Mouse (Mus musculus) urinary bladder, postnatal 14 days (tissue): ENCODE results near the gene Igfals.

Experiments used
- DNase-seq: peaks from one replicate; pipeline ENCODE4 v3.0.0; 2021; ENCODE audit warnings: low spot score

Gene Igfals

DNA sequence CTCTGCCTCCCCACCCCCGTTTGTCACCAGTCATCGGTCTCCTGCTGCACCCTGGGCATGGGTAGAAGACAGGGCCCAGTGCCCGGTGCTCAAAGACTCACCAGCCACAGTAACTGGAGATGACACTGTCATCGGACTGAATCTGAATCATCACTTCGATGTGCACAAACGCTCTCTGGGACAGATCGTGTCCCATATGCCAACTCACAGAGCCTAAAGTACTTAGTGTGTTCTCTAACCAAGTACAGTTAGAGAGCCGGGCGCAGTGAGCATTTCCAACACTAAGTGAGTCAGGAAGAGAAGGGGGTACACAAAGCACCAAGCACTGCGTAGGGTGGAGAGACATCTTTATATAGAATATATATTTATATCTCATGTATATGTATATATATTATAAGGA is 2.1 kb downstream of the Igfals start:
- DNase-seq, result no peak

DNA sequence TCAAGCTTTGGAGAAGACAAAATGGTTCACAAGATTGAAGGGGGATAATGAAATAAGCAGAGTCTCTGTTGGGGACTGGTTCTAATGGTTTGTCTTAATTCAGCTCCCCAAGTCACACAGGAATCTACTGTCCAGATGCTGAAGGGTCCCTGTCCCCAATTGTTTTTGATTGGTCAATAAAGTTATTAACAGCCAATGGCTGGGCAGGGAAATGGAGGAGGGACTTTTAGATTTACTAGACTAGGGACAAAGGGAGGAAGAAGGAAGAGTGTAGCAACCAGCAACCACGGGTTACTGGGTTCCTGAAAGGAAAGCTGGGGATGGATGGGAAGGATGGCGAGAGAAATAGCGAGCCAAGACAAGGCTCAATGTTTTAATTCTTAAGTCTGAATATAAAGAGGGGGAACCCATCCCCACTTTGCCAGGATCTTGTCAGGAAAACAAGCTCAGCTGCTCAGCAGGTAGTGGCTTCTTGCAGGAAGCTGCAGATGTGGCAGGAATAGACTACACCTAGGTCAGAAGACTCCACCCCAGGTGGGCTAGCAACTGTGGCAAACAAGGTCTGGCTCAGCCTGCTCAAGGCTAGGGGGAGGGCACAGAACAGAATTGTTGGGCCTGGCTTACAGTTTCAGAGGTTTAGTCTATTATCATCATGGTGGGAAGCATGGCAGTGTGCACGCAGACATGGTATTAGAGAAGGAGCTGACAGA is 8.1 kb downstream of the Igfals start:
- DNase-seq, result no peak

DNA sequence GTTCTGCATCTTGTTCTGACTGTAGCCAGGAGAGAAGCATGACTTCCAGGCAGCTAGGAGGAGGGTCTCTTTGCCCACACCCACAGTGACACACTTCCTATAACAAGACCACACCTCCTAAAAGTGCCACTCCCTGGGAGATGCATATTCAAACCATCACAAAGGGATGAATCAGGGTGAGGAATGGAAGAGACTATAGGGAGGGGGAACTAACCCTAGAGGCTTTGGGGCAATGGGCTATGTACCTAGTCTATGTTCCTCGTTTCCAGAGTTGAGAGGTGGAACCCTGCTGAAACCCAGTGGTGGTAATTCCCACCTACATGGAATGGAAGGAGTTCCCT is 8.6 kb downstream of the Igfals start:
- no peak for DNase-seq

DNA sequence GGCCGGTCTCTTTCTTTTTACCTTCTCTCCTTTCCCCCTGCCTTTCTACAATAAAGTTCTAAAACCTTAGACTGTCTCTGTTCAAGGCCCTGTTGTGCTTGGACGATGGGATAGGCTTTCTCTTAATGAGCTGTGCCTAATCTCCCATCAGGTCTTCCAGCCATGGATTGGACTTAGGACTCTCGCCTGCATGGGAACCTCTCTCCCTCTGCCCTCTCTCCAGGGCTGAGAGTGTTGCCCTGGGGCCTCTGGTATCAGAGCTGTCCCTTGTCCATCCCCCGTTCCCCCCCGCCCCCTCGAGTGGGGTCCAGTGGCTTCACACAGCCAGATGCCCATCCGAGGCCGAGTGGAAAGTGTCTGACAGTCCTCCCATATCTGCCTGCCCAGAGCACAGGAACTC is 9.2 kb downstream of the Igfals start:
- no peak for DNase-seq

DNA sequence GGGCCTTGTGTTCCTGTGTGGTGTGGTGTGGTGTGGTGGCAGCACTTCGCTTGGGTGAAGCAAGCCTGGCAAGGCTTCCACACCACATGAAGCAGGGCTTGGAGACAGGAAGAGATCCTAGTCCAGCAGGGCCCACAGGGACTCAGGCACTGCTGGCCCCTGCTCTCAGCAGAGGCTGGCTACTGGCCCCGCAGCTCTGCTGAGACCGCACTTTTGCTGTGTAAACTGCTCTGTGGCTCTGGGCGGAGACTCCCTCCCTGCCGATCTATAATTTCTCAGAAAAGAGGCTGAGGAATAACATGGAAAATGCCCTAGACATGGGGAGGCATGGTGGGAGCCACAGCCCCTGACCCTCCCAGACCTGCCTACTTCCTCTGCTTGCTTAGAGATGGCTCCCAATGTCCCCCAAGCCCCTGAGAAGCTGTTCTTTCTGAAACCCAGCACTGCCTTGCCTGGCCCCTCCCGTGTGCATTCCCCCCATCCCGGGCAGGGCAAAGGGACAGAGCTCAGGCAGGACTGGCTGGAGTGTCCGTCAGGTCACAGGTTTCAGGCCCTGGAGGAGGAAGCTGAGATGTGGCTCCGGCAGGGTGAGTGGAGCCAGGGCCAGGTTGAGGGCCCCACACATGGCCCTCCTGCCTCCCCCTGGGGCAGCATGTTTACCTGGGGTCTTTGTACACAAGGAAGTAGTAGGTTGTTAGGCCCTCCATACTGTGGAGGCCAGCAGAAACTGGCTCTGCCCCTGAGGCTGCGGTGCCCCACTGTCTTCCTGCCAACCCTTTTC is 11.7 kb downstream of the Igfals start:
- no peak for DNase-seq

DNA sequence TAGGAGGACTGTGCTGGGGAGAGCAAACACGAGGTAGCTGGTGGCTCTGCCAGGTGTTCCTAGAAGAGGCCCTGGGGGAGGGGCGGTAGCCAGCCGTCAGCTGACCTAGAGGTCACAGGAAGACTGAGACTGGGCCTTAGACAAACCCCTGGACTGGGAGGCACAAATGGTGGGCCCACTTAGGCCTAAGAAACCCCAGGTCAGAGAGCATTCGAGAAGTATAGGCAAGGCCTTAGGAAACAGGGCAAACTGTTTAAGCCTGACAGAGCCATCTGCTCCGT is 12.3 kb downstream of the Igfals start:
- DNase-seq, result no peak

DNA sequence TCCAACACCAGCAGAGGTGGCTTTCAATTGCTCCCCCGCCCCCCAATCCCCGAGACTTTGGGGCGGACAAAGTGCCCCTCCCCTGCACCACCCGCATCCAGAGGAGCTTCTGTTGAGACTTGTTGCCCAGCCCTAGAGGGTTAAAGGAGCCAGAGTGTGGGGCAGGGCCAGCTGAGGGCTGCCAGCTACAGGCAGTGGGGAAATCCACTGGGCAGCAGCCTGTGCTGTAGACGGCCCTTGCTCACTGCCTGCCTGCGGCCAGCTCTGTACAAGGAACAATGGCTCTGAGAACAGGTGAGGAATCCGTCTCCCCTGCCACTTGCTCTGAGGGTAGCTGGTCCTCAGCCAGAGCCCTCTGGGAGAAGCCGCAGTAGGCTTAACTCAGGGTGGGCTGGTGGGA is 12.7 kb downstream of the Igfals start:
- no peak for DNase-seq

DNA sequence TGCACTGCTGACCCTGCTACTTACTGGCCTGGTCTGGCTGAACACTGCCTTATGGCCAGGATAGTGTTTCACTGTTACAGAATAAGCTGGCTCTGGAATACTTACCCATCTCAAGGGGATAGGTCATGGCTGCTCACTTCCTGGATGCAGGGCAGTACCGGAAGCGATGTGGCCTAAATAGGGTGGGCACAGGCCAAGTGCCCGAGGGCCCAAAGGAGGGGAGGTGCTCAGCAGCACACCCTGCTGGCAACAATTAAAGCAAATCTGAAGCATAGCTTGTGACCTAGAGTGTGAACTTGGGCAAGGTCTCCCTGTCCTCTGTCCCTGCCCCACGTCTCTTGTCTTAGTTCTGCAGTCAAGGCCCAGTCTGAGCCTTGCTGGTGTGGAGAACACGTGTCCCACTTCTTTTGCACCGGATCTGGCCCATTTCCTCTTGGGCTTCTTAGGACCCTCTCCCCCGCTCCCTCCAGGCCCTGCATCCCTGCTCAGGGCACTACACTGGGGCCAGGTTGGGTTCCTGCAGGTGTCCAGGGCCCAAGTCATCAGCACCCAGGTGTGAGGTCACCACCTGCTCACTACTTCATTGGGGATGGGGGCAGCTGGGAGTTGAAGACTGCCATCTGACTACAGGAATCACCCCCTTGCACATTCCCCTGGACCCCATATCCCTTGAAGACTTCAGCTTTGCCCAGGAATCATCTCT is 16.1 kb downstream of the Igfals start:
- no peak for DNase-seq

DNA sequence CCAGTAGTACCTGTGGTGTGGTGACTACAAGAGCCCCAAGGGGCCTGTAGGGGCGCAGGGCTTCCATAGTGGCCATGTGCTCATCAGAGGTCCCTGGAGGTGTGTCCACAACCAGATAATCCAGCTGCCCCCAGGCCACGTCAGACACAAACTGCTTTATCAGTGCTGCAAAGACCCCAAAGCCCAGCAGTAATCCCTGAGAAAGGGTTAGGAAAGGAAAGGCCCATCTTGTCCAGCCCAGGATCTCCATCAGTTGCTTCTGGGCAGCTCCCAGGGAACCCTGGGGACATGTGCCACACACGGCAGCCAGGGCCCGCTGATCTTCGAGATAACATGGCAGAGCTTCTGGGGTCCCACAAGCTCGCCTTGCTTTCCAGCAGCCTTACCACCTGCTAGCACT is 18.6 kb downstream of the Igfals start:
- DNase-seq, result no peak

DNA sequence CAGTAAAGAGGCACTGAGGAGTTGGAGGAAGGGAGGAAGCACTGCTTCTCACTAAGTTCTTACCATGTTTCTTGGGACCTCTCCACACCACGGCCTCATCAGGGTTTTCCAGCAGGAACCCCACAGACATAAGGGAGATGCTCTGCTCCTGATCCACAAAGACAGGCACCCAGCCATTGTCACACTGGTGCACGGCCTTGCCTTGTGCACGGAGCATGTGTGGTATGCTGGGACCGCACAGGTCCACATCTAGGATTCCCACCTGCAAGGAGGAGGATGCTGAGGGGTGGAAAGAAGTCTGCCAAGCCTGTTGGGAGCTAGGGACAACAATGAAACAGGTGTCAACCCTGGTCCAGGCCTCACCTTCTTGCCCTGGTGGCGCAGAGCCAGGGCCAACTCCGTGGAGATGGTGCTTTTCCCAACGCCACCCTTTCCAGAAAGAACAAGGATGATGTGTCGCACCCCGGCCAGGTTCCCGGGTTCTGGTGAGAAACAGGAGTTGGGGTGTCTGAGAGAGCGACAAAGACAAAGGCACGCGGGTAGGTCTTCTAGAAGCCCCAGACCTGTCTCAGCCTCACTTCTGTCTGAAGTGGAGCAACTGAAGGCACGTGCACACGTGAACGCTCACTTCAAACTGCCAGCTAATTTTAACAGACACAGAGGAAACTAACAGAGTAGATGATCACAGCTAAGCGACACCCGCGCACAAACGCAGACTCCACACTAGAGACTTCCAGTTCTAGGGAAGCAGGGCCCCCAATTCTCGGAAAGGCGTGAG is 19.7 kb downstream of the Igfals start:
- DNase-seq, result no peak

DNA sequence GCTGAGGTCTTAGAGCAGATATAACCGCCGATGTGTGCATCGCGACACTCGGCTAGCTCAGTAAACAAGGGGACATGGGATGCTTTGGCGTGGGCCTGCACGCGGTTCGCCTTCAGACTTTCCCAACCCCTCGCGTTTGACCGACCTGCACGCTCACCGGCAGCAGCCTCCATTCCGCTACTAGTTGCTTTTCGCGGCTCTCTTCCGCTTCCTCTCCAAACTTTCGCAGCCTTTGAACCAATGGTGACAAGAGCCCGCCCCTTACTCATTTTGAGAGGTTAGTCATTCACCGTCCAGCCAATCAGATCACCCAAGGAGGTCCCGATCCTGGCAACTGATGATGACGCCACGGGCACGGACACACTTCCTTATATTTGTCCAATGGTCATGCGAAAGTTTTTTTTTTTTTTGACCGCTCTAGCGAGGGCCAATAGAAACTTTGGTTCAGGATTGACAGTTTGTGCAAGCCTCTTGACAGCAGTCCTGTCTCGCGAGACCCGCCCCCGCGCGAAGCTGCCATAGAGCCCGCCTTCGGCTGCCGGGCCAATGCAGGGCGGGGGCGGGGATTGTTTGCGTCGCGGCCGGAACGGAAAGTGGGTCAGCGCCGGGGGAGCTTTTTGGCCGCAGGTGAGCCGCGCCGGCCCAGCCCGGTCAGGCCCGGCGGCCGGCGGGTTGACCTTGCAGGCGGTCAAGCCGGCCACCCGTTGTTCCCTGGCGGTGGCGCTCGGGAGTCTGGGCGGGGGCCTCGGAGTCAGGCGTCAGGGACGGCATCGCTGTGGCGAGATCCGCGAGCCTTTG is 20.5 kb downstream of the Igfals start, which contains the start of the genes Nubp2 and Spsb3:
Gene Nubp2, minus strand, starts transcription at position 216 of the 798 bp plus-strand sequence.
Gene Spsb3, plus strand, starts transcription at position 510 of the 798 bp plus-strand sequence.
- peak; percentile 99 for DNase-seq

DNA sequence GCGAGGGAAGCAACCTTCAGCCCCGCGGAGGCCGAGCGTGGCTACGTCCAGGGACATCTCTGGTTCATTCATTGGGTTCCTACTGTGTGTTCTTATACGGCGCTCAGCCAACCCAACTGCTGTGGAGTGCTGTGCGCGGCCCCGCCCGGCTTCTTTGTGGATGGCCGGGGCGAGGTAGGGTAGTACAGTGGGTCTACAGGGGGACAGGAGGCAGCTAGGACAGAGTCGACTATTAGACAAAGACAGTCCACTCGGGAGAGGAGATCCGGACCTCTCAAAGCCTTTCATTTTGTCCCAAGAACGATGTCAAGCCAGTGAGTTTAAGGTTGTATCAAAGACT is 21.1 kb downstream of the Igfals start:
- no peak for DNase-seq

DNA sequence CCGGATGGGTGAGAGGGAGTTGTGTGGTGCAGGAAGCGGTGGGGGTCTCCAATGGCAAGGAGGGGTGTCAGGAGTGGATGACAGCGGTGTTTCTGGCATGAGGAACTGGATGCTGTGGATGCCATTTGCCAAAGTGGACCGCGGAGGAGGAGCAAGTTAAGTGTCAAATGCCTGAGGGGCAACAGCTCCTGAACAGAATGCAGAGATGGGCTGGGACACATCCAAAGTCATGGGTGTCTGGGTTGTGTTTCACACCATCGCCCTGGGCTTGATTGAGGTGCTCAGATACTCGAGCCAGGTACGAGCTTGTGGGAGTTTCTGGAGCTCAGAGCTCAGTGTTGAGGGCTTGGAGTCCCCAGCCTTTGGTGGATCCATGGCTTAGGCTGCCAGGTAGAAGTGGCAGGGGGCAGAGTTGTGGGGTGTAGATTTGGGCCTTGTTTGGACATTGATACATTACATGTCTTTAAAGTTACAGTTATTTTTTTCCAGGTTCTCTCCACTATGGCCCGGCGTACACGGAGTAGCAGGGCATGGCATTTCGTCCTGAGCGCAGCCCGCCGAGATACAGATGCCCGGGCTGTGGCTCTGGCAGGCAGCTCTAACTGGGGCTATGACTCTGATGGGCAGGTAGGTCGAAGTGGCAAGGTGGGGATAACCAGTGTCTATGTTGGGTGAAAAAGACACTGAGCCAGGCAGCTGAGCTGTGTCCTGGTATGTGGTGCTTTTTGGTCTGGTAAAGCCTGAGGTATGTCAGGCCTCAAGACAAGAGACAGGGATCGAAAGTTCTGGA is 21.7 kb downstream of the Igfals start:
- DNase-seq, result no peak

DNA sequence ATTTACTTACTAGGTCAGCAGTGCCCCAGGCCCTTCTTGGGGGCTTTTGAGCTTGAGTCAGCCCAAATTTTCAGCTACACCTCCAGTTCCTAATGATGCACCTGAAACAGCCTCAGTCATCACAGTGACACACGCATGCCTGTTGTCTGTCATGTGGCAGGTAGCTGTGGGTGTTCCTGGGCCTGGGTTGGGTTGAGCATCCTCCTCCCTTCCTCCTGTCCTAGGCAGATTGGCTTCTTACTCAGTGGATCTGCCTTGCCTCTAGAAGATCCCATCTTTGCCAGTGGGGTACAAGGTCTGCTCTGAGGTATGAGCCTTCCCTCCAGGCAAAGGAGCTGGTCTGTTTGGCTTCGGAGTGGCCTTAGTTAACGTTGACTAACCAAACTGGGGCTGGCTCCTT is 23.1 kb downstream of the Igfals start:
- DNase-seq, result no peak

DNA sequence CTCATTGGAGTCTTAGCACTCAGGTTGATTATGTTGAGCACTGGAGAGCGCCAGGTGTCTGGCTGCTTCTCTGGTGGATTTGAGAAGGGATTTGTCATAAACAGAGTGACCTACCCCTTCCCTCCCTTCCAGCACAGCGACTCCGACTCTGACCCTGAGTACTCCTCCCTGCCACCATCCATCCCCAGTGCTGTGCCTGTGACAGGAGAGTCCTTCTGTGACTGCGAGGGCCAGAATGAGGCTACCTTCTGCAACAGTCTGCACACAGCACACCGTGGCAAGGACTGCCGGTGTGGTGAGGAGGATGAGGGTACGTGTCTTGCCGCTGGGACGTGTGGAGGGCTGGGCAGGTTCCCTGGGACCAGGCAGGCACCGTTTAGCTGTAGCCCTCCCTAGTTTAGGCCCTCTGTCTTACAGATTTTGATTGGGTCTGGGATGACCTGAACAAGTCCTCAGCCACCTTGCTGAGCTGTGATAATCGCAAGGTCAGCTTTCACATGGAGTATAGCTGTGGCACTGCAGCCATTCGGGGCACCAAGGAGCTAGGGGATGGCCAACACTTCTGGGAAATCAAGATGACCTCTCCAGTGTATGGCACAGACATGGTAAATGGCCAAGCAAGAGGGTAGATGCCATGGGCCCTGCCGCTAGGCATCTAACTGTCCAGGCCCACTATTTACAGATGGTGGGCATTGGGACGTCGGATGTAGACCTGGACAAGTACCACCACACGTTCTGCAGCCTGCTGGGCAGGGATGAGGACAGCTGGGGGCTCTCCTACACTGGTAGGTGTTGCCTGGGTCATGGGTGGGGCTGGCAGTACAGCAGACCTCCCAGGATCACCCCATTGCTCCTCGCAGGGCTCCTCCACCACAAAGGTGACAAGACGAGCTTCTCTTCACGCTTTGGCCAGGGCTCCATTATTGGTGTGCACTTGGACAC is 24.6 kb downstream of the Igfals start:
- DNase-seq, result no peak

DNA sequence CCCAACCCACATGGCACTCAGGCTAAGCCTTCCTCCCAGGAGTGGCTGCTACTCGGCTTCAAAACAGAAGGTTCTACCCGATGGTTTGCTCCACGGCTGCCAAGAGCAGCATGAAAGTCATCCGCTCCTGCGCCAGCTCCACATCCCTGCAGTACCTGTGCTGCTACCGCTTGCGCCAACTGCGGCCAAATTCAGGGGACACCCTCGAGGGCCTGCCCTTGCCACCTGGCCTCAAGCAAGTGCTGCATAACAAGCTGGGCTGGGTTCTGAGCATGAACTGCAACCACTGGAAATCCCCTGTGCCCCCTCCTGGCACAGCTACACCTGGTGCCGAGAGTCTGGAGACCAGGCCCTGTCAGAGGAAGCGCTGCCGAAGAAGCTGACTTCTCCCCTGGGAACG is 25.5 kb downstream of the Igfals start:
- no peak for DNase-seq

DNA sequence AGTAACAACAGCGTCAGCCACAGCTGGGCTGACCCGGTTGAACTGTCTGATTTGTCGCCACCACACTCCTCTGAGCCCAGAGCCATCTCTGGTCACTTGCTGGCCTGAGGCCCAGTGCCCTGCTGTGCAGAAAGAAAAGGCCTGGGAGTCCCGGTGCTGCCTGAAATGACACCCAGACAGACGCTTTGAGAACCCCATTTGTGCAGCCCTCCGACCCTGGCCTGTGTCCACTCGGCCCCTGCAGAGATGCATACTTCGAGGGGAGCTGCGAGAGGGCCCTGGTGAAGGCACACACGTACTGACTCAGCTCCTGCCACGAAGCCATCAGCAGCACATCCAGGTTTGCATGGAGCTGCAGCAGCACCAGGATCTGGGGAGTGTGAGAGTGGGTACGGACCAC is 27.0 kb downstream of the Igfals start:
- no peak for DNase-seq

DNA sequence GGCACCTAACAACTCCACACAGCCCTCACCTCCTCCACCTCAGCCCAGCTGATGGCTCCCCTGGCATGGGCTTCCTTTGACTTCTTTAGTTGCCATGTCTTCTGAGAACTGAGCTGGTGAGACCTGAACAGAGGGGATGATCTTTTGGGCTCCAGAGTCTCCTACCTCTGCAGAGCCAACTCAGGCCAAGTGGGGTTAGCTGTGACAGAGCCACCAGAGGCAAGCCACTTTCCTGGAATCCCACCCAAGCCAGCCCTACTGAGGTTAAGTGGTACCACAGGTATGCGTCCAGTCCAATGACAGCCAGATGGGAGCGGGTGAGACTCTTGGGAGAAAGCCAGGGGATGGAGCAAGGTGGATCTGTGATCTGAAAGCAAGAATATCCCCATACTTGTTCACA is 27.5 kb downstream of the Igfals start:
- no peak for DNase-seq

DNA sequence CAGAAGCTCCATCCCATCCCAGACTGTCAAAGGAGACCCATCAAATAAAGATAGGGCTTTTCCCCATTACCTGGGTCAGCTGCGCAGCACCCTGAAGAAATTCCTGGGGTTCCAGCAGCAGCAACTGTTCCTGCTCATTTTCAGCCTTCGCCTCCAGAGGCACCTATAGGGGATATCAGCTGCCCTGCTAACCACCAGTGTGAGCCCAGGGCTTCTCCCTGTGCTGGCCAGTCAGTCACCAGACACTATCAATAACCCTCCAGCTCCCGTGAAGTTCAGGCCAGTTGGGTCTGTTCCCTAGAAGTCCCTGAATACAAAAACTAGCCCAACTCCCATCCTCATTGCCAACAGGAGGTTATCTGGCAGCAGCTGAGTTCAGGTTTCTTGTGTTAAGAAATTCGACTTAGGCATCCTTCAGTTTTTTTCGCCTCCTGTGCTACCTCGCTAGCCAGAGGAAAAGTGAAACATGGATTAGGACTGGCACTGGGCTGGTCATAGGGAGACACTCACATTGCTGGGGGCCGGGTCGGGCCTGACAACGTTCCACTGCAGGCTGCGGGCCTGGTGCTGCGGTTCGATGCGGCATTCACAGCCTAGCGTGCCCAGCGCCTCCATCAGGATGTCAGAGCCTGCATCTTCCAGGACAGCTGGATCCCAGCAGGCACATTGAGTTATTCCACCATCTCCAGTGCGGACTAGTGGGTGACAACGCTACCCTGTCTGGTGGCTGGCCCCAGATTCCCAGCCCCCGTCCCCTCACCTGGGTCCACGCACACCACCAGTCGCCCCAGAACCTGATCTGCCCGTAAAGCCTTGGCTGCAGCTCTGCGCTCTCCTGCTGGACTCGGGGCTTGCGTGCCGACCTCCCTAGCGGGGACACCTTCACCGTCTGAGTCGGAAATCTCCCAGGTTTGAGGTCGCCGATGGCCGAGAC is 28.5 kb downstream of the Igfals start:
- no peak for DNase-seq
